Mouse (Mus musculus) bone marrow, adult 2 months (tissue): ENCODE results near the gene Aff1. TPM values are rescaled to one million over a fixed set of nuclear protein-coding genes. Genes with fewer than 3 reads are reported as not detected.
A peak's percentile ranks its signal among the peaks of the same experiment; 100 is the strongest.

Experiments
- H3K27ac ChIP-seq: fragments of 200-500 bp; 2 replicates; pipeline ENCODE4 v1.5.1; 2012; ENCODE audit warnings: low read depth, mild to moderate bottlenecking, control low read depth, inconsistent platforms, low read length; ENCODE audit not compliant: control insufficient read depth, poor library complexity, insufficient read depth
- H3K4me1 ChIP-seq: fragments of 200-500 bp; 2 replicates; pipeline ENCODE4 v1.6.1; 2011; ENCODE audit warnings: low read length; ENCODE audit not compliant: control insufficient read depth, insufficient read depth
- H3K4me3 ChIP-seq: fragments of 200-500 bp; replicated peaks from 2 replicates; pipeline ENCODE3; 2011; ENCODE audit warnings: mild to moderate bottlenecking, low read depth, low read length, control low read depth; ENCODE audit not compliant: control insufficient read depth
- CTCF ChIP-seq: fragments of 200-500 bp; IDR thresholded peaks from 2 replicates; pipeline ENCODE4 v1.5.1; 2011; ENCODE audit warnings: low read length, control low read depth; ENCODE audit not compliant: control insufficient read depth, insufficient read depth
- POLR2A ChIP-seq: fragments of 200-500 bp; IDR thresholded peaks from 2 replicates; pipeline ENCODE4 v1.6.1; 2011; ENCODE audit warnings: low read depth, mild to moderate bottlenecking, control low read depth, low read length, borderline replicate concordance; ENCODE audit not compliant: control insufficient read depth
- WGBS: fragments of 180-500 bp; shearing (Covaris S2); methylation state at CpG from one replicate; pipeline ENCODE4 v1.1.7; 2018; 5-methylcytosine and 5-hydroxymethylcytosine counted together
- polyA plus RNA-seq: library from polyadenylated mRNA; stranded (reverse); fragments of >200 nt; gene quantifications from 2 replicates; pipeline ENCODE4 v1.2.4, GENCODE M21; 2011; ENCODE audit warnings: low replicate concordance; ENCODE audit not compliant: missing spikeins, insufficient read depth, insufficient read length

The Aff1 gene
- polyA plus RNA-seq, 1 experiment, result 41.4 TPM

- no peaks in the 10 kb centered on the region for H3K4me1 ChIP-seq
- no peak overlapping the region for H3K27ac ChIP-seq
- TF ChIP-seq POLR2A (no peak), CTCF (no peak)
- no peak overlapping the region for H3K4me3 ChIP-seq
- WGBS, result 88% methylated on average over 8 of the region's 8 CpGs
Measured at GRCm38 (mm10) chr5:103828729-103829128, 136.6 kb downstream of the Aff1 start.

GRCm38 (mm10) chr5:103829158-103829557 lies 137.0 kb downstream of the Aff1 start:
- TF ChIP-seq POLR2A (no peak), CTCF (no peak)
- WGBS, result 94% methylated on average over 12 of the region's 12 CpGs
- H3K27ac ChIP-seq, result no peak overlapping the region
- H3K4me3 ChIP-seq, result no peak overlapping the region
- H3K4me1 ChIP-seq, result no peaks in the 10 kb centered on the region

- 100% methylated on average over 1 of the region's 1 CpGs for WGBS
- no peak for TF ChIP-seq POLR2A
- TF ChIP-seq CTCF, result no peak
- no peak overlapping the region for H3K4me3 ChIP-seq
- no peak overlapping the region for H3K27ac ChIP-seq
- no peaks in the 10 kb centered on the region for H3K4me1 ChIP-seq
Measured at GRCm38 (mm10) chr5:103830886-103831285, 138.7 kb downstream of the Aff1 start.

GRCm38 (mm10) chr5:103835471-103836147 lies 143.4 kb downstream of the Aff1 start:
- Histone ChIP-seq H3K27ac (no peak overlapping the region), H3K4me3 (no peak overlapping the region), H3K4me1 (no peaks in the 10 kb centered on the region; the same call in 1 of the 2 replicates)
- TF ChIP-seq POLR2A, result no peak
- TF ChIP-seq CTCF, result no peak
- WGBS, result 69% methylated on average over 15 of the region's 15 CpGs

- TF ChIP-seq CTCF (no peak), POLR2A (no peak)
- WGBS, result 80% methylated on average over 11 of the region's 11 CpGs
- Histone ChIP-seq H3K27ac (no peak overlapping the region), H3K4me3 (no peak overlapping the region), H3K4me1 (no peaks in the 10 kb centered on the region; the same call in 1 of the 2 replicates)
Measured at GRCm38 (mm10) chr5:103836148-103836784, 144.1 kb downstream of the Aff1 start.

- H3K27ac ChIP-seq, result no peak overlapping the region
- no peak for TF ChIP-seq CTCF
- TF ChIP-seq POLR2A, result no peak
- no peaks in the 10 kb centered on the region; the same call in 1 of the 2 replicates for H3K4me1 ChIP-seq
- no peak overlapping the region for H3K4me3 ChIP-seq
- 66% methylated on average over 15 of the region's 15 CpGs for WGBS
Measured at GRCm38 (mm10) chr5:103838550-103839264, 146.5 kb downstream of the Aff1 start.

- H3K27ac ChIP-seq, result no peak overlapping the region
Measured at GRCm38 (mm10) chr5:103839265-103839626, 147.1 kb downstream of the Aff1 start.

GRCm38 (mm10) chr5:103843938-103844337 lies 151.8 kb downstream of the Aff1 start:
- H3K27ac ChIP-seq, result no peak overlapping the region
- TF ChIP-seq POLR2A (no peak), CTCF (0 out of 2 replicates have a peak, but pooled peaks have one; percentile 22)
- 78% methylated on average over 1 of the region's 1 CpGs for WGBS

More at GRCm38 (mm10) chr5:103839265-103839626, 147.1 kb downstream of the Aff1 start:
- no peak overlapping the region for H3K4me3 ChIP-seq
- no peaks in the 10 kb centered on the region; the same call in 1 of the 2 replicates for H3K4me1 ChIP-seq
- whole genome bisulfite sequencing, result 81% methylated on average over 3 of the region's 3 CpGs
- TF ChIP-seq POLR2A (no peak), CTCF (no peak)

More at GRCm38 (mm10) chr5:103843938-103844337, 151.8 kb downstream of the Aff1 start:
- Histone ChIP-seq H3K4me3 (no peak overlapping the region), H3K4me1 (no peaks in the 10 kb centered on the region)
